Mouse (Mus musculus): Measurements from ENCODE around the gene Celf2. TPM values are rescaled to one million over a fixed set of nuclear protein-coding genes. Genes with fewer than 3 reads are reported as not detected.

Celf2 gene
- total RNA-seq, 1 experiment = 3.7 TPM

GRCm38 (mm10) chr2:6950702-6951101 lies 558.7 kb downstream of the Celf2 start:
- H3K27ac ChIP-seq (ENCODE audit: insufficient read depth, low read depth, low read length, poor library complexity, severe bottlenecking) = no peak overlapping the region
- H3K4me1 ChIP-seq (ENCODE audit: control insufficient read depth in 2 of 2, insufficient read depth in 2 of 2, low read length in 2 of 2, poor library complexity in 1 of 2) = no peaks in the 10 kb centered on the region
- TF ChIP-seq ZNF384 (IDR thresholded peaks at IDR 0.05; ENCODE audit: low read depth, low read length) (no peak), CHD2 (IDR thresholded peaks at IDR 0.05; ENCODE audit: low read depth, low read length) (no peak), HCFC1 (IDR thresholded peaks at IDR 0.05; ENCODE audit: borderline replicate concordance, insufficient read depth, low read length) (no peak), MAFK (IDR thresholded peaks at IDR 0.05; ENCODE audit: insufficient read depth, low read depth, low read length) (no peak), ZC3H11A (IDR thresholded peaks at IDR 0.05; ENCODE audit: borderline replicate concordance, low read depth, low read length) (no peak)
- H3K4me3 ChIP-seq (ENCODE audit: insufficient read depth in 1 of 2, low read depth in 1 of 2, low read length in 2 of 2, poor library complexity in 1 of 2, severe bottlenecking in 1 of 2) = no peak overlapping the region
- no peak overlapping the region for H3K9ac ChIP-seq (ENCODE audit: insufficient read depth, low read depth, low read length, poor library complexity, severe bottlenecking)
- in situ Hi-C loops (cut with MboI; ENCODE audit: low sequenced_read_pairs in 2 of 2, unreplicated experiment in 2 of 2) = no loop called here
- no peak for DNase-seq (ENCODE audit: low read depth, low spot score)
- H3K9me3 ChIP-seq (ENCODE audit: control insufficient read depth, insufficient read depth, low read depth, low read length) = no peaks in the 10 kb centered on the region
- H3K36me3 ChIP-seq (ENCODE audit: control insufficient read depth, insufficient read depth, low read length, poor library complexity, severe bottlenecking) = no peaks in the 10 kb centered on the region

DNA sequence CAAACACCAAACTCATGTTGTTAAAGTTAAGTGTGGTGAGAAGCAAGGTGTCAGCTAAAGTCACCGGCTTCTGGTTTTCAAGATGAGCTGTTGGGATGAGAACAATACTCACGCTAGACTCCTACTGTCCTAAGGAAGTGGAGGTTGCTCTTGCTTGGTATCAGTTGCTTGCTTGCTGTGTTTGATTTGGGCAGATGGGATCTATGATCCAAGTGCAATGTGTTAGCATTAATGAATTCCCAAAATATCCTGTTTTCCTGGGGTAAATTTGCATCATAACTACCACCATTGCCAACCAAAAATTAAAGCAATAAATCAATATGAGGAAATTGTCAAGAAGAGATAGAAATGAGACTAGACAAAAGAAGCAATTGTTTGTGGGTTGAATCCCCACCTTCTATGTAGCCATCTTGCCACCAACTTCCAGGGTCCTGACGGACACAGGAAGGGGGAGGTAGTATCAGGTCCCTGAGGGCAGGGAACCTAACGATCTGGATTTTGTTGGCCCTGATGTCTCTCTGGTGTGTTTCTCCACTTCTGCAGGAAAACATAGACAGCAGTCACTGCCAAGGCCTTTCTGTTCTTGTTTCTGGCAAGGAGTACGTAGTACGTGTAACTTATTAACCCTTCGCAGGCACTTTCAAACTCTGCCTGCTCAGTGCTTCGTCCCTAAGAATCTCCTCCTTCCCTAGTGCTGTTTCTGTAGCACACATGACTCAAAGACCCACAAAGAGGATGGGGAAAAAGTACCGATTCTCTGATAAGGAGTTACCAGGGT lies 563.5 kb downstream of the Celf2 start:
- H3K36me3 ChIP-seq (ENCODE audit: control insufficient read depth, insufficient read depth, low read length, poor library complexity, severe bottlenecking) = no peaks in the 10 kb centered on the region
- no peaks in the 10 kb centered on the region for H3K9me3 ChIP-seq (ENCODE audit: control insufficient read depth, insufficient read depth, low read depth, low read length)
- TF ChIP-seq ZNF384 (IDR thresholded peaks at IDR 0.05; ENCODE audit: low read depth, low read length) (no peak), MAFK (IDR thresholded peaks at IDR 0.05; ENCODE audit: insufficient read depth, low read depth, low read length) (no peak), CHD2 (IDR thresholded peaks at IDR 0.05; ENCODE audit: low read depth, low read length) (no peak), HCFC1 (IDR thresholded peaks at IDR 0.05; ENCODE audit: borderline replicate concordance, insufficient read depth, low read length) (no peak), ZC3H11A (IDR thresholded peaks at IDR 0.05; ENCODE audit: borderline replicate concordance, low read depth, low read length) (no peak)
- no peak overlapping the region for H3K27ac ChIP-seq (ENCODE audit: insufficient read depth, low read depth, low read length, poor library complexity, severe bottlenecking)
- in situ Hi-C loops (cut with MboI; ENCODE audit: low sequenced_read_pairs in 2 of 2, unreplicated experiment in 2 of 2) = no loop called here
- H3K4me3 ChIP-seq (ENCODE audit: insufficient read depth in 1 of 2, low read depth in 1 of 2, low read length in 2 of 2, poor library complexity in 1 of 2, severe bottlenecking in 1 of 2) = no peak overlapping the region
- H3K9ac ChIP-seq (ENCODE audit: insufficient read depth, low read depth, low read length, poor library complexity, severe bottlenecking) = no peak overlapping the region
- no peak for DNase-seq (ENCODE audit: low read depth, low spot score)
- no peaks in the 10 kb centered on the region for H3K4me1 ChIP-seq (ENCODE audit: control insufficient read depth in 2 of 2, insufficient read depth in 2 of 2, low read length in 2 of 2, poor library complexity in 1 of 2)

DNA sequence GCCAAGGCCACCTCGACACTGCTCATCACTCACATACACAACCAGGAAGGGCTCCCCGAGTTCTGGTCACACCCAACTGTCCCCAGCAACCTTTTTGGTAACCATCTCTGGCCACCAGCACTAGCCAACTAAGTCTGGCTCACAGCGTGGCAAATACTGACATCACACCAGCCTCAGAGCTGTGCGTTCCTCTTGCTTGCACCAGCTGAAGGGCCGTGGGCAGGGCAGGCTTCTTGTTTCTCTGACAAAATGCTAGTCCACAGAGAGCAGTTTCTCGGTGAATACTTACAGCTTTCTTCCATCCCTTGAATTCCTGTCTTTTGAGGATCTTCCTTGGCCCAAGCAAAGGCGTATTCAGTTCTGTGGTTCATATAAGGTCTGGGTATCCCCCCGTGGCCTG lies 565.7 kb downstream of the Celf2 start:
- DNase-seq (ENCODE audit: low read depth, low spot score) = no peak
- no peak overlapping the region for H3K27ac ChIP-seq (ENCODE audit: insufficient read depth, low read depth, low read length, poor library complexity, severe bottlenecking)
- H3K9me3 ChIP-seq (ENCODE audit: control insufficient read depth, insufficient read depth, low read depth, low read length) = no peaks in the 10 kb centered on the region
- no peak overlapping the region for H3K9ac ChIP-seq (ENCODE audit: insufficient read depth, low read depth, low read length, poor library complexity, severe bottlenecking)
- in situ Hi-C loops (cut with MboI; ENCODE audit: low sequenced_read_pairs in 2 of 2, unreplicated experiment in 2 of 2) = no loop called here
- no peaks in the 10 kb centered on the region for H3K4me1 ChIP-seq (ENCODE audit: control insufficient read depth in 2 of 2, insufficient read depth in 2 of 2, low read length in 2 of 2, poor library complexity in 1 of 2)
- H3K4me3 ChIP-seq (ENCODE audit: insufficient read depth in 1 of 2, low read depth in 1 of 2, low read length in 2 of 2, poor library complexity in 1 of 2, severe bottlenecking in 1 of 2) = no peak overlapping the region
- no peak for TF ChIP-seq ZNF384 (IDR thresholded peaks at IDR 0.05; ENCODE audit: low read depth, low read length)
- no peak for TF ChIP-seq HCFC1 (IDR thresholded peaks at IDR 0.05; ENCODE audit: borderline replicate concordance, insufficient read depth, low read length)
- no peak for TF ChIP-seq CHD2 (IDR thresholded peaks at IDR 0.05; ENCODE audit: low read depth, low read length)
- no peak for TF ChIP-seq MAFK (IDR thresholded peaks at IDR 0.05; ENCODE audit: insufficient read depth, low read depth, low read length)
- TF ChIP-seq ZC3H11A (IDR thresholded peaks at IDR 0.05; ENCODE audit: borderline replicate concordance, low read depth, low read length) = no peak
- H3K36me3 ChIP-seq (ENCODE audit: control insufficient read depth, insufficient read depth, low read length, poor library complexity, severe bottlenecking) = no peaks in the 10 kb centered on the region

GRCm38 (mm10) chr2:6942635-6943390 lies 566.5 kb downstream of the Celf2 start:
- Histone ChIP-seq H3K36me3 (ENCODE audit: control insufficient read depth, insufficient read depth, low read length, poor library complexity, severe bottlenecking) (no peaks in the 10 kb centered on the region), H3K4me3 (ENCODE audit: insufficient read depth in 1 of 2, low read depth in 1 of 2, low read length in 2 of 2, poor library complexity in 1 of 2, severe bottlenecking in 1 of 2) (no peak overlapping the region), H3K9me3 (ENCODE audit: control insufficient read depth, insufficient read depth, low read depth, low read length) (no peaks in the 10 kb centered on the region), H3K4me1 (ENCODE audit: control insufficient read depth in 2 of 2, insufficient read depth in 2 of 2, low read length in 2 of 2, poor library complexity in 1 of 2) (no peaks in the 10 kb centered on the region), H3K9ac (ENCODE audit: insufficient read depth, low read depth, low read length, poor library complexity, severe bottlenecking) (no peak overlapping the region), H3K27ac (ENCODE audit: insufficient read depth, low read depth, low read length, poor library complexity, severe bottlenecking) (no peak overlapping the region)
- TF ChIP-seq HCFC1 (IDR thresholded peaks at IDR 0.05; ENCODE audit: borderline replicate concordance, insufficient read depth, low read length) (no peak), ZNF384 (IDR thresholded peaks at IDR 0.05; ENCODE audit: low read depth, low read length) (no peak)
- DNase-seq (ENCODE audit: low read depth, low spot score) = no peak
- in situ Hi-C loops (cut with MboI; ENCODE audit: low sequenced_read_pairs in 2 of 2, unreplicated experiment in 2 of 2) = no loop called here

Data from ES-E14 (cell line).